Mouse (Mus musculus): ENCODE measurements around the gene Krtap17-1.

- TF ChIP-seq POLR2AphosphoS5 (IDR thresholded peaks at IDR 0.05; ENCODE audit: insufficient replicate concordance, low read depth, low read length), result no peak
- no peak for TF ChIP-seq CTCF (IDR thresholded peaks at IDR 0.05; ENCODE audit: low read depth, low read length)
These were observed 27.8 kb downstream of the Krtap17-1 start for GRCm38 (mm10) chr11:99965961-99966360.
